Mouse (Mus musculus): ENCODE results near the gene Slx. TPM values are rescaled to one million over a fixed set of nuclear protein-coding genes. Genes with fewer than 3 reads are reported as not detected.
"Not testable (repeated sequence)": the region's sequence is repeated elsewhere in the genome, so short reads cannot be mapped to it uniquely, and the experiment has no call there.

Gene Slx
- not detected in 2 replicates for polyA plus RNA-seq (2016; fragmentation: Nextera tagmentation; extraction: Ambion mirVana)

DNA sequence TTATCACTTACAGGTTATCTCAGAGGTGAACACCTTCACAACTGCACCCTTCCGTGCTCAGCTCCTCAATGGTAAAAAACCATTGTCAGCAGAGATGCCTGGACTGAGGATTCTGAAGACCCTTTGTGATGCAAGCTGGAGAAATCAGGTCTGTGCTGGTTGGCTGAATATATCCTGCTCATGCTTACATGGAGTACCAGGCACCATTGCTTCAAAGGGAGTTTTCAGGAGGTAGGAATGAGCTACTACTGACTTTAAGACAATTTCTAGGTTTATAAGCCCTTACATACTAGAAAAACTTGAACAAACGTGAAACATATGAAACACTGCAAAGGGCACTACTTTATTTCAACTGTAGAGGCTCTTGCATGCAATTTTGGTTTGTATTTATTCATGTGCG is at the start of gene Slx:
Gene Slx (minus strand): TSS at position 101 of the 400 bp plus-strand sequence.
- not testable (repeated sequence) for ATAC-seq (ENCODE audit: insufficient number of reproducible peaks, low FRiP score); H3K27me3 ChIP-seq (replicated peaks)
- 67% methylated on average over 3 of the region's 3 CpGs for WGBS

More for the DNA sequence above, at the start of gene Slx:
- not testable (repeated sequence) for H3K4me3 ChIP-seq; H3K9me3 ChIP-seq (replicated peaks); H3K9ac ChIP-seq; H3K27ac ChIP-seq (ENCODE audit: poor library complexity, severe bottlenecking); H3K4me2 ChIP-seq; H3K4me1 ChIP-seq (replicated peaks); H3K36me3 ChIP-seq

Small RNA genes within 50 kb of the gene (microRNA-seq; reads per million reads assigned to microRNA genes)
- gene Gm27341 = not detected

Other genes starting within 250 kb of the Slx start
- gene Gm2030, start 235.5 kb downstream of the Slx start, polyA plus RNA-seq (2016; fragmentation: Nextera tagmentation; extraction: Ambion mirVana) = not detected in 2 replicates
- not detected in 2 replicates for gene Gm14525, start 157.1 kb upstream of the Slx start, polyA plus RNA-seq (2016; fragmentation: Nextera tagmentation; extraction: Ambion mirVana)